Mouse (Mus musculus): ENCODE results near the gene Nsl1.

DNA sequence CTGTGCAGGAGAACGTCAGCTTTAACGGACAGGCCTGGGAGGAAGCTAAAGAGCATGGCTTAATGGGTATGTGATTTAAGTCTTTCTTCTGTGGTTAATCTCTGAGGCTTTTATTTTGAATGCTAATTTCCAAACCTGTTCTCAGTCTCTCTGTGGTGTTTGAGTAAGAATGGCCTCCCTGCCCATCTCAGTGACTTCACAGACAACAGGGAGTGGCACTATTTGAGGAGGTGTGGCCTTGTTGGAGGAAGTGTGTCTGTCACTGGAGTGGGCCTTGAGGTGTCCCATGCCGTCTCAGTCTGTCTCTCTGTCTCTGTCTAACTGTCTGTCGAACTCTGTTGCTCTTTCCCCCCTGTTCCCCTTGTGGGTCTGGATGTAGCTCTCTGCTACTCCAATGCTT lies 2.4 kb downstream of the Nsl1 start:
- TF ChIP-seq CTCF (IDR thresholded peaks at IDR 0.05; ENCODE audit: low read depth, low read length) (no peak), EP300 (IDR thresholded peaks at IDR 0.05; ENCODE audit: insufficient read depth, low read depth, low read length) (no peak), POLR2A (IDR thresholded peaks at IDR 0.05; ENCODE audit: insufficient read depth, low read length) (no peak)
